Mouse (Mus musculus): ENCODE data around the gene Smgc. TPM values are rescaled to one million over a fixed set of nuclear protein-coding genes. Genes with fewer than 3 reads are reported as not detected.
"Not testable (repeated sequence)": the region's sequence is repeated elsewhere in the genome, so short reads cannot be mapped to it uniquely, and the experiment has no call there.

Gene Smgc
- total RNA-seq (2021): not detected

DNA sequence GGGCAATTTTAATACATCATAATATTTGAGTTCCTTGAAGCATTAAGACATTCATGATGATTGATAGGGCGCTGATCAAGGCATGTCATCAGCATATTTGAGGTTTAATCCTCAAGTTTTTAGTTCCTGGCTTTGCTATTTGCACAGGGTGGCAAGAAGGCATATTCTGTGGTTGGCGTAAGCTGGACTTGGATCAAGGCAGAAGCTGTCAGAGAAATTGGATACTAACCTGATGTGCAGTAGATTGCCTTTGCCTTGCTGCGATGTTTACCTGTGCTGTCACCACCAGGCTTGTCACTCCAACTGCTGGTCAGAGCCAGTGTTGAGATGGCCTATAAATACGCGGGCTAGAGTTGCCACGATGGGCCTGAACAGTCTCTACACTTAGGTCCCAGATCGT, at the start of gene Smgc:
Gene Smgc, plus strand, starts transcription at position 301 of the 400 bp plus-strand sequence.
- DNase-seq: no peak
- intact Hi-C loops (cut with DNase I): no loop called here

DNA sequence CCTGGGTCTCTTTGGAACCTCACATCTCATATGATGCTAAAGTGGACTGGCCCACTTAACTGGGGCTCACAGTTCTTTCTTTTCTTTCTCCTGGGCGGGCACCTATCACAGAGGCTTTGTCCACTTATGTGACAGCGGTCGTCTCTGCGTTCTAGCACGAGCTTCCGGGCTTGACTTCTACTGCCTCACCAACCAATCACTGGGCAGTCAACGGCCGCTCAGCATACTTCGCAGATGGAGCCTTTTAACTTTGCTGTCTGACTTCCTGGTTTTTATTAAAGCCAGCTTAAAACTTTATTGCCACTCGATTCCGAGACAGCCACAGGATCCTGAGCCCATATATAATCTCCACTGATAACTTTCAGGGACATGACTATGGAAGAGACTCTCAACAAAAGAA, 49.7 kb upstream of the Smgc start:
- intact Hi-C loops (cut with DNase I): no loop called here
- DNase-seq: no peak

DNA sequence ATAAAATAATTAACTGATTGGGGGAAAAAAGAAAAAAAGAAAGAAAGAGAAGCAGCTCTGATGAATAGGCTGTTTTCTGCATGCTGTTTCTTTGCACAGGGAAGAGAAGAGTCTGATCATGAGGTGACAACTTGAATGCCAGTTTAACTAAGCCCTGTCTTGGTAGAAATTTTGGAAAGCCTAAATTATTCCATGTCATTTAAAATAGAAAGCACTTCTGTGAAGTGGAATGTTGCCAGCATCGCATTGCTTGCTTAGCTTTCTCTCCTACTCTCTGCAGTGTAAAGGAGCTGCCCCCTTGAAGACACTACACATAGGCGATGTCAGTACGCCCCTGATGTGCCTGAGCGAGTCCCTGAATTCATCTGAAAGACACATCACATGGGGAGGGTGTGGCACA, 31.6 kb upstream of the Smgc start:
- intact Hi-C loops (cut with DNase I): no loop called here

DNA sequence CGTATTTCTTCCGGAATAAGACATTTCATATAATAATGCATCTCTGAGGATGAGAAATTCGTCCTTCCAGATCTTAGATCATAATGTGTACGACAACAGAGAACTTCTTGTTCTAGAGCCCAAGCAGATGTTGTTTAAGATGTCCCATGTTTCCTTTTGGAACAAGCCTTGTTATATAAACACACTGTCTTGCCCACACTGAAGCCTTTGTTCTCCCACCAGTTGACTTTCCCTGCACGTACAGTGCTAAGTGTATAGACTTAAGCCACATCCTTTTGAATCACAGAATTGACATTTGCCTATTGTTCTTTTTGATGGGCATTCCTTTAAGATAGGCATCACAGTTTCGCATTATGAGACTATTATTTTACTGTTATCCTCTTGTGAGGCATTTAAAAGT, 2.7 kb upstream of the Smgc start:
- intact Hi-C loops (cut with DNase I): no loop called here

More for the DNA sequence above, 31.6 kb upstream of the Smgc start:
- DNase-seq: no peak

DNA sequence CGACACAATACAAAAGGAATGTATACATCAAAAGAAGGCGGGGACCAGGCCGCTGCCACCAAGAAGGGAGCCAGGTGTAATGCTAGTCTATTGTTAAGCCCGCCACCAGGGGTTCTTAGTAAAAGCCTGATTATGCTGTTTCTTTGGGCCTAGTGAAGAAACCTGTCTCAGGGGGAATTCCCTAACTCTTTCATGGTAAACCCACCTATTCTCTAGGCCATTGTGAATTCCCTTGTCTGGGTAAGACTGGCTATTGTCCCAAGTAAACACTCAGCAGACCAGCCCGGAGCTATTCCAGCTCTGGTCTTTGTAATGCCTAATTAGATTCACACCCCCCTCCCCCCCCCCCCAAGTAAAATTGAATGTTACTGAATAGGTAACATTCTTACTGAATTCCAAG, 26.1 kb downstream of the Smgc start:
- intact Hi-C loops (cut with DNase I): not testable (repeated sequence)

More for the DNA sequence above, 2.7 kb upstream of the Smgc start:
- no peak for DNase-seq

DNA sequence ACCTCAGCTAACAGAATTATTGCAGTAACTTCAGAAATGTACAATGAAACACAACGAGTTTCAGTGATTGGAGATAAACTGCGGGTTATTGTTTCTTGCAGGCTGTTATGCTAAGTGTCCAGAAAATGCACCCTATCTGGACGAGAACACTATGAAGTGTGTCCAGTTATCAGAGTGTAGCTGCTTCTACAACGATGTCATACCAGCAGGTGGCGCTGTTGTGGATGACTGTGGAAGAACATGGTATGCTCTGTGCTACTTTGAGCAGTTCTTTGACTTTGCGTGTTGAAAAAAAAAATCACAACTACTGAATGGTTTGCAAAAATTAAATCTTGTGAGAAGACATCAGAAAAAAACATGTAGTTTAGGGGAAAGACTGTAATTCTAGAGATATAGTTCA, 62.2 kb downstream of the Smgc start:
- peak; percentile 44 for DNase-seq
- intact Hi-C loops (cut with DNase I): no loop called here

More for the DNA sequence above, 26.1 kb downstream of the Smgc start:
- DNase-seq: not testable (repeated sequence)

DNA sequence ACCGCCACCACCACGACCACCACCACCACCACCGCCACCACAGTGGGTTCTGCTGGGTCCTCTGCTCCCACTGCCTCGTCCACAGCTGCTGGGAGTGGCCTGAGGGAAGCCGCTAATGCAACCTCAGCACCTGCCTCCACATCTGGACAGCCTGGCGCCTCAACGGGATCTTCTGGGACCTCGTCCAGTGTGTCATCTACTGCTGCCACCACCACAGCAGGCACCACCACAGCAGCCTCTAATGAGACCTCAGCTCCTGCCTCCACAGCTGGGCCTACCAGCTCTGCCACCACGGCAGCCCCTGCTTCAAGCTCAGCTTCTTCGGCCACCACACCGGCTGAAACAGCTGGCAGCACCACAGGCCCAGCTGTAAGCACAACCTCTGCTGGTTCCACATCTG, 69.0 kb downstream of the Smgc start:
- peak; percentile 28 for DNase-seq
- intact Hi-C loops (cut with DNase I): not testable (repeated sequence)

Other genes starting within 250 kb of the Smgc start
- gene Lrrk2, start 165.1 kb upstream of the Smgc start, total RNA-seq (2021): 1 to 10 TPM; 6.1 to 8.1 TPM
- gene Cntn1, start 212.9 kb downstream of the Smgc start, total RNA-seq (2021): 100 to 1,000 TPM; 285 to 319 TPM